Mouse (Mus musculus): ENCODE results near the gene Nkain1. TPM values are rescaled to one million over a fixed set of nuclear protein-coding genes. Genes with fewer than 3 reads are reported as not detected.

The Nkain1 gene
- polyA plus RNA-seq, 1 experiment from 2014 or later, result 0.13 TPM

DNA sequence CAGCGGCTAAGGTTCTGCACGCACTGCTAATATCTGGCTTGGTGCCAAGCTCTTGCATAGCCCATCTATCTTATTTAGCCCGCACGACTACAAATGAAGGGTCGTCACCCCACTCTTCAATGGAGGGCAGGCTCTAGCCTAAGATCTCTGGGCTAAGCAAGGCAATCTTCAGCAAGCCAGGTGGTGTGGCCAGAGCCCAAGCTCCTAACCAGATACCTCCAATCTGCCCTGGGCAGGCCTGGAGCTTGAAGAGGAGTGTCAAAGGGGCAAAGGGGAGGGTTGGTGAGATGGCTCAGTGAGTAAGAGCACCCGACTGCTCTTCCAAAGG, 20.9 kb downstream of the Nkain1 start:
- ATAC-seq, result no peak
- Histone ChIP-seq H3K4me3 (ENCODE audit: low read depth, low read length) (no peak overlapping the region), H3K27ac (ENCODE audit: low read length) (no peak overlapping the region), H3K9me3 (ENCODE audit: low read length) (no peaks in the 10 kb centered on the region), H3K9ac (replicated peaks; ENCODE audit: low read depth) (no peak overlapping the region), H3K4me1 (ENCODE audit: insufficient read depth, low read depth, low read length) (no peaks in the 10 kb centered on the region), H3K36me3 (ENCODE audit: insufficient read depth, low read length) (no peaks in the 10 kb centered on the region), H3K27me3 (replicated peaks; ENCODE audit: insufficient read depth, low read length) (no peaks in the 10 kb centered on the region), H3K4me2 (replicated peaks; ENCODE audit: low read depth, low read length) (no peak overlapping the region)
- TF ChIP-seq EP300 (IDR thresholded peaks at IDR 0.05), result no peak
- TF ChIP-seq CTCF (IDR thresholded peaks at IDR 0.05), result no peak
- WGBS, result 8% methylated on average over 6 of the region's 6 CpGs
- DNase-seq (ENCODE audit: low spot score), result no peak

GRCm38 (mm10) chr4:130552312-130553120, 21.5 kb downstream of the Nkain1 start:
- H3K9me3 ChIP-seq (ENCODE audit: low read length), result no peaks in the 10 kb centered on the region
- H3K4me2 ChIP-seq (replicated peaks; ENCODE audit: low read depth, low read length), result no peak overlapping the region
- H3K4me3 ChIP-seq (ENCODE audit: low read depth, low read length), result no peak overlapping the region
- H3K27me3 ChIP-seq (replicated peaks; ENCODE audit: insufficient read depth, low read length), result no peaks in the 10 kb centered on the region
- TF ChIP-seq EP300 (IDR thresholded peaks at IDR 0.05), result no peak
- TF ChIP-seq CTCF (IDR thresholded peaks at IDR 0.05), result no peak
- no peak for ATAC-seq
- DNase-seq (ENCODE audit: low spot score), result no peak
- H3K36me3 ChIP-seq (ENCODE audit: insufficient read depth, low read length), result no peaks in the 10 kb centered on the region
- H3K27ac ChIP-seq (ENCODE audit: low read length), result no peak overlapping the region
- H3K4me1 ChIP-seq (ENCODE audit: insufficient read depth, low read depth, low read length), result no peaks in the 10 kb centered on the region
- 14% methylated on average over 8 of the region's 8 CpGs for WGBS
- no peak overlapping the region for H3K9ac ChIP-seq (replicated peaks; ENCODE audit: low read depth)

GRCm38 (mm10) chr4:130550511-130550910, 23.5 kb downstream of the Nkain1 start:
- WGBS, result 83% methylated on average over 9 of the region's 9 CpGs
- ATAC-seq (no peak), DNase-seq (ENCODE audit: low spot score) (no peak)
- Histone ChIP-seq H3K9ac (replicated peaks; ENCODE audit: low read depth) (no peak overlapping the region), H3K4me3 (ENCODE audit: low read depth, low read length) (no peak overlapping the region), H3K4me1 (ENCODE audit: insufficient read depth, low read depth, low read length) (no peaks in the 10 kb centered on the region), H3K27me3 (replicated peaks; ENCODE audit: insufficient read depth, low read length) (no peaks in the 10 kb centered on the region), H3K9me3 (ENCODE audit: low read length) (no peaks in the 10 kb centered on the region), H3K4me2 (replicated peaks; ENCODE audit: low read depth, low read length) (no peak overlapping the region), H3K36me3 (ENCODE audit: insufficient read depth, low read length) (no peaks in the 10 kb centered on the region), H3K27ac (ENCODE audit: low read length) (no peak overlapping the region)
- no peak for TF ChIP-seq CTCF (IDR thresholded peaks at IDR 0.05)
- no peak for TF ChIP-seq EP300 (IDR thresholded peaks at IDR 0.05)

- H3K9ac ChIP-seq (replicated peaks; ENCODE audit: low read depth), result no peak overlapping the region
- peak; percentile 37; the same call in 1 of the 2 replicates for TF ChIP-seq CTCF (IDR thresholded peaks at IDR 0.05)
- TF ChIP-seq EP300 (IDR thresholded peaks at IDR 0.05), result no peak
- H3K36me3 ChIP-seq (ENCODE audit: insufficient read depth, low read length), result no peaks in the 10 kb centered on the region
- no peak overlapping the region for H3K4me3 ChIP-seq (ENCODE audit: low read depth, low read length)
- WGBS, result 79% methylated on average over 8 of the region's 8 CpGs
- DNase-seq (ENCODE audit: low spot score) (no peak), ATAC-seq (no peak)
- no peaks in the 10 kb centered on the region for H3K4me1 ChIP-seq (ENCODE audit: insufficient read depth, low read depth, low read length)
- no peak overlapping the region for H3K4me2 ChIP-seq (replicated peaks; ENCODE audit: low read depth, low read length)
- no peaks in the 10 kb centered on the region for H3K9me3 ChIP-seq (ENCODE audit: low read length)
- no peak overlapping the region for H3K27ac ChIP-seq (ENCODE audit: low read length)
- no peaks in the 10 kb centered on the region for H3K27me3 ChIP-seq (replicated peaks; ENCODE audit: insufficient read depth, low read length)
Observed at GRCm38 (mm10) chr4:130549189-130549588, 24.8 kb downstream of the Nkain1 start.

DNA sequence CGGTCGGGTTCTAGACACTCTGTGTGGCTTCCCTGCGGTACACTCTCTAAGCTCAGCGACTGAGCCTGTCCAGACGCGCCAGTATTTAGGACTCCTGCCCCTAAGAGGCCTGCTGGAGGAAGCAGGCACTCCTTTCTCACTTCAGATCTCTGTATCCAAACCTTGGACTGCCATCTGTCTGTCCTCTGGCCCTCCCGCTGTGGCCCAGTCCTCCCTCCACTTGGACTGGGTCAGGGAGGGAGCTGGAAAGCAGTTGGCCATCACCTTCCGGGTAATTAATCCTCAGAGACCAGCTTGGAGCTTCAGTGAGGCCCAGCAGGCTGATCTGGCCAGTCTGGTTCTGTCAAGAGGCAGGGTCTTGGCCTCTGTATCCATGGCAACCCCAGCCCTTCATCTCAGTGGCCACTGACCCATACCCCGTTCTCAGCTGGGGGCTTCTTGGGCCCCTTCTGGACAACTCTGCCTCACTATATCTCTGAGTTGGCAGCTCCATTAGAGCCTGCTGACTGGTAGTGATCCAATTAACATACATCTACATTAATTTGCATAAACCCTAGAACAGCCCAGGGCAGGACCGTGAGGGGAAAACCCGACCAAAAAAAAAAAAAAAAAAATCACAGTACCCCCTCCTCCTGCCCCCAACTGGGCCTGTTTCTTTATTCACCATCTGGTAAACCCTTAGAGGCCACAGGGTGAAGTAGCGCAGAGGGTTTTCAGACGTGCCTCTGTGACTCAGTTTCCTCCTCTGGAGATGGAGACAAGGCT, 27.0 kb downstream of the Nkain1 start:
- TF ChIP-seq EP300 (IDR thresholded peaks at IDR 0.05) (no peak), CTCF (IDR thresholded peaks at IDR 0.05) (no peak)
- Histone ChIP-seq H3K27me3 (replicated peaks; ENCODE audit: insufficient read depth, low read length) (no peaks in the 10 kb centered on the region), H3K9ac (replicated peaks; ENCODE audit: low read depth) (no peak overlapping the region), H3K27ac (ENCODE audit: low read length) (no peak overlapping the region), H3K4me1 (ENCODE audit: insufficient read depth, low read depth, low read length) (no peaks in the 10 kb centered on the region), H3K9me3 (ENCODE audit: low read length) (no peaks in the 10 kb centered on the region), H3K4me2 (replicated peaks; ENCODE audit: low read depth, low read length) (no peak overlapping the region), H3K4me3 (ENCODE audit: low read depth, low read length) (no peak overlapping the region), H3K36me3 (ENCODE audit: insufficient read depth, low read length) (no peaks in the 10 kb centered on the region)
- WGBS, result 22% methylated on average over 13 of the region's 13 CpGs
- DNase-seq (ENCODE audit: low spot score) (no peak), ATAC-seq (no peak)

DNA sequence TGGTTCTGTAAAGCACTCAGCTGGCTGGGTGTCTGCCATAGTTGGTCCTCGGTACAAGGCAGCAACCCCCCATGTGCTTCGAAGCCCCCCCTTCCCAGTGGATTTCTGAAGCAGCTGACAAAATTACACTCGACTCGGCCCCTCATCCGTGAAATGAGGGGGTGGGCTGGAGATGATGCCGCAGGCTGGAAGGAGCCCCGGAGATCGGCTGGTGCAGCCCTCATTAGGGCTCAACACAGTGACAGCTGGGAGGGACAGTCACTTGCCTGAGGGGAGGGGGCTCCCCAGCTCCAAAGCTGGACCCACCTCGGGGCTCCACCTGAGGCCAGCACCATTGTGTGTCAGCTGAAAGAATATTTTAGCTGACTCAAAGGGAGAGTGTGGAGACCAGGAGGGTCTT, 29.6 kb downstream of the Nkain1 start:
- no peaks in the 10 kb centered on the region for H3K4me1 ChIP-seq (ENCODE audit: insufficient read depth, low read depth, low read length)

More for the DNA sequence above, 29.6 kb downstream of the Nkain1 start:
- no peaks in the 10 kb centered on the region for H3K36me3 ChIP-seq (ENCODE audit: insufficient read depth, low read length)
- H3K4me2 ChIP-seq (replicated peaks; ENCODE audit: low read depth, low read length), result no peak overlapping the region
- no peaks in the 10 kb centered on the region for H3K27me3 ChIP-seq (replicated peaks; ENCODE audit: insufficient read depth, low read length)
- H3K27ac ChIP-seq (ENCODE audit: low read length), result no peak overlapping the region
- TF ChIP-seq EP300 (IDR thresholded peaks at IDR 0.05), result no peak
- no peak for TF ChIP-seq CTCF (IDR thresholded peaks at IDR 0.05)
- H3K9me3 ChIP-seq (ENCODE audit: low read length), result no peaks in the 10 kb centered on the region
- ATAC-seq (no peak), DNase-seq (ENCODE audit: low spot score) (no peak)
- H3K9ac ChIP-seq (replicated peaks; ENCODE audit: low read depth), result no peak overlapping the region
- no peak overlapping the region for H3K4me3 ChIP-seq (ENCODE audit: low read depth, low read length)
- 67% methylated on average over 9 of the region's 9 CpGs for WGBS
